Mouse (Mus musculus) kidney, postnatal 25 days (tissue): ENCODE measurements around the gene Hist1h3f.

Source experiments
- DNase-seq, 2 experiments: peaks; one replicate each; pipeline ENCODE4 v3.0.0; 2021; ENCODE audit warnings: mixed read lengths in 2 of 2

The Hist1h3f gene

DNA sequence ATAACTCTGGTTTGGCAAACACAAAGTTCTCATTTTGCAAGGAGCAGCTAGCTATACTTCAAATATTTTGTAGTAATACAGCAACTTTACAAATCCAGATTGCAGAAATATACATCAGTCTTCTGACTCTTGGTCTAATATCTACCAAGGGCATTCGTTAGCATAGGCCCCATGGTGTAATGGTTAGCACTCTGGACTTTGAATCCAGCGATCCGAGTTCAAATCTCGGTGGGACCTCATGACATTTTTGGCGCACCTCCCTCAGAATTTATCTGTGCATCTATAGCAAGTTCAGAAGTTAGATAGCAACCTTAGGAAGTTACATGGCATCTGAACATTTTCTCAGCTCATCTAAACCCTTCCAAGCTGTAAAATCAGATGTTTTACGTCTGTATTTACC is 25.0 kb upstream of the Hist1h3f start:
- DNase-seq: peak; percentile 57 to 83

DNA sequence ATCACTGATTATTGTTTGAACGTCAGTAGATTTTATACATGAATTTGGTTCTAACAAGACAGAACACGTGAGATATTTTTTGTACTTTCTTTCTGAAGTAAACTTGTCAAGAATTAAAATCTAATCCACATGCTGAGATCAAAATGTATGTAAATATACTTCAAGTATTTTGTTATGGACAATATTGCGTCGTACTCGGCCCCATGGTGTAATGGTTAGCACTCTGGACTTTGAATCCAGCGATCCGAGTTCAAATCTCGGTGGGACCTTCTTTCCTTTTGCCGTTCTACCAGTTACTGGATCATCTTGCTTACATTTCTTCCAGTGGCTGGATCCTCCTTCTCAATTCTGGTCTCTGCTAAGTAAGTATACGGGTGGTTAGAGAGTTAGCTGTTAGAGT is 24.4 kb upstream of the Hist1h3f start:
- DNase-seq: peak; percentile 74 to 81

GRCm38 (mm10) chr13:23521703-23522102 is 22.1 kb upstream of the Hist1h3f start:
- DNase-seq: peak; percentile 79 to 85

- DNase-seq: no peak
Observed at GRCm38 (mm10) chr13:23523976-23524375, 19.9 kb upstream of the Hist1h3f start.

DNA sequence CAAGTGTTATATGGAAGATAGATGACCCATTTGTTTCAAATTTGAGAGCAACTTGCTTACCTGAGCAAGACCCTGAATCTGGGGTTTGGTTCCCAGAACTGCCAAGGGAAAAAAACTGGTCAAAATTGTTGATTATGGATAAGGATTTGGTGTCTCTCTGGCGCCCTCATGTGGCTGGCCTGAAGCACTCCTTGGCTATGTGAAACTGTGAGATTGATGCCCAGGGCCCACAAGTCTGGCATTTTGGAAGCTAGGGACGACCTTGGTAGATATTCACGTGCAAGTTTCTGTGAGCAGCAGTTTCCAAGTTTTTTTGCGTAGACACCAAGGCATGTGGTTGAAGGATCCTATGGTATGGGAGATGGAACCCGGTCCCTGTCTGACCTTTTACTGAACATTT is 19.2 kb upstream of the Hist1h3f start:
- DNase-seq: peak; percentile 52 to 66

- no peak for DNase-seq
Observed at GRCm38 (mm10) chr13:23525901-23526300, 18.0 kb upstream of the Hist1h3f start.

GRCm38 (mm10) chr13:23526312-23526711 is 17.5 kb upstream of the Hist1h3f start:
- DNase-seq: peak; percentile 89 to 93

GRCm38 (mm10) chr13:23529005-23529404 is 14.8 kb upstream of the Hist1h3f start:
- no peak for DNase-seq

GRCm38 (mm10) chr13:23529480-23530165 is 14.2 kb upstream of the Hist1h3f start:
- no peak for DNase-seq

DNA sequence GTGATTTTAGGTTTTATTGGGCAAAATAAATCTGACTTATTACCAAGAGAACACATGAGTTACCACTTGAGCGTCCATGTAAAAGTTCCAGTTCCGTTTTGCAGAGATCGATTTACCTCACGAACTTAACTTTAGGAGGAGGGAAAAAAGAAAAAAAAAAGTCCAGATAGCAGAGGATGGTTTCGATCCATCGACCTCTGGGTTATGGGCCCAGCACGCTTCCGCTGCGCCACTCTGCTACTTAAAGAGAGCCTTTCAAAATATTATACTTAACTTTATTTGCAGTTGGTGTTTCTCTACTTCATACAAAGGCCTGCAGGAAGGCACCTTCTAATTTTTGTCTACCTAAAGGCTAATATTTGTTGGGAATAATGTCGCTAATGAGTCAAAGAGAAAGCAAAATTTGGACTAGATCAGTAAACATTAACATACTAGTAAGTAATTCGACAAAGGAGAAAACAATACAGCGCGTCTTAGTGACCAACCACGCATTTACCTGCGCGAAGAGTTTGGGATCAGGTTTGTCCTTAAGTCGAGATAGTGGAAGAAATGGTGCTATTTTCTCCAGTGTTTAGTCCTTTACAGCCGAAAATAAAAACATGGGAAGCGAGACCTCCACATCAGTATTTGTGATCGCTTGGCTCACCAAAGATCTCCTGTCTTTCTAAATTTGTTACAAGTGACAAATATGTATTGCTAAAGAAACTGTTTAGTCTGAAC is 13.5 kb upstream of the Hist1h3f start:
- peak; percentile 62 to 66 for DNase-seq

DNA sequence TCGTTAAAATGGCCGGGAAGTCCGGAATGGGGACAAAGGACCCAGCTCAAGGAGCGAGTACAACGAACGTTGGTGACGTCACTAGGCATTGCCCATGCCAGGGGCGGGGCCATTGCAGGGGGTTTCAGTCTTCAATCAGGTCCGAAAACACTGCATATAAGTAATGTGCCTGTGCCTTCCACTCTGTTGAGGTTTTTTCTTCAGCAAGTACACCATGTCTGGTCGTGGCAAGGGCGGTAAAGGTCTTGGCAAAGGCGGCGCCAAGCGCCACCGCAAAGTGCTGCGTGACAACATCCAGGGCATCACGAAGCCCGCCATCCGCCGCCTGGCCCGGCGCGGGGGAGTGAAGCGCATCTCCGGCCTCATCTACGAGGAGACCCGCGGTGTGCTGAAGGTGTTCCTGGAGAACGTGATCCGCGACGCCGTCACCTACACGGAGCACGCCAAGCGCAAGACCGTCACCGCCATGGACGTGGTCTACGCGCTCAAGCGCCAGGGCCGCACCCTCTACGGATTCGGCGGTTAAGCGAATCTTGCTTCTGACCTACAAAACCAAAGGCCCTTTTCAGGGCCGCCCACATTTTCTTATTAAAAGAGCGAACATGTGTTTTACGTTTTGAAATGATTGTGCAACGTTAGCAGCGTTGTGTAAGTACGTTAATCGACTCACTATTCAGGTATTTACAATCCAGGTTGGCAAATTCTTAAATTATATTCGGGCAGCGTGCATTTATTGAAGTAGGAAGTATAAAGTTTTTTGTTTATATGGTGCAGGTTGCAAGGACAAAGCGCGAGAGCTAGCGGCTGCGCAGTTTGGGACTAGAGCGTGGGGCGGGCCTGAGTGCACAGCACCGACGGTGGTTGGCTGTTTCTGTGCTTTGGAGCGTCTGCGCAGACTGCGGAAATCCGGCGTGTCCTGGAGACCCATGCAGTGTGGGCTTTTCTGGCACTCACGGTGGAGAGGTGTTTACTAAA is 12.7 kb upstream of the Hist1h3f start, which contains the start of gene Hist1h4h:
Gene Hist1h4h (plus strand): TSS at position 150 of the 975 bp plus-strand sequence.
- peak; percentile 97 to 98 for DNase-seq

GRCm38 (mm10) chr13:23532262-23533075 is 11.4 kb upstream of the Hist1h3f start:
- no peak for DNase-seq

DNA sequence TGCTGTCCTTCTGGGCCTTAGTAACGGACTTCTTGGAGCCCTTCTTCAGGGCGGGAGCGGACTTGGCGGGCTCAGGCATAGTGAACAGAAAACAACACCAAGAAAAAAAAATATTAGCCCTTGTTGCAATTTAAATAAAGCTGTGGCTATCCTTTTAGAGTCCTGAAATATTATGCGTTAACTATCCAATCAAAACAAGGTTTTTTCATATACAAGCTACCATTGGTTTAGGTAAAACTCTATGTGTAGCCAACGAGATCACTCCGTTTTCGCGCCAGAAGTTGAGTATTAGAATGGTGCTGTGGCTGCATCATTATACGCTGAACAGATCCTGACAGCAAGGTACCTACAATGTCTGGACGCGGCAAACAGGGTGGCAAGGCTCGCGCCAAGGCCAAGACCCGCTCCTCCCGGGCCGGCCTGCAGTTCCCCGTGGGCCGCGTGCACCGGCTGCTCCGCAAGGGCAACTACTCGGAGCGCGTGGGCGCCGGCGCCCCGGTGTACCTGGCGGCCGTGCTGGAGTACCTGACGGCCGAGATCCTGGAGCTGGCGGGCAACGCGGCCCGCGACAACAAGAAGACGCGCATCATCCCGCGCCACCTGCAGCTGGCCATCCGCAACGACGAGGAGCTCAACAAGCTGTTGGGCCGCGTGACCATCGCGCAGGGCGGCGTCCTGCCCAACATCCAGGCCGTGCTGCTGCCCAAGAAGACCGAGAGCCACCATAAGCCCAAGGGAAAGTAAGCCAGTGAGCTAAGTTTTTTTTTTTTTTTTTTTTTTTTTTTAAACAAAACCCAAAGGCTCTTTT is 10.1 kb upstream of the Hist1h3f start, which contains the start of gene Hist1h2af:
Gene Hist1h2af (plus strand): TSS at position 347 of the 808 bp plus-strand sequence.
- peak; percentile 69 to 84 for DNase-seq

DNA sequence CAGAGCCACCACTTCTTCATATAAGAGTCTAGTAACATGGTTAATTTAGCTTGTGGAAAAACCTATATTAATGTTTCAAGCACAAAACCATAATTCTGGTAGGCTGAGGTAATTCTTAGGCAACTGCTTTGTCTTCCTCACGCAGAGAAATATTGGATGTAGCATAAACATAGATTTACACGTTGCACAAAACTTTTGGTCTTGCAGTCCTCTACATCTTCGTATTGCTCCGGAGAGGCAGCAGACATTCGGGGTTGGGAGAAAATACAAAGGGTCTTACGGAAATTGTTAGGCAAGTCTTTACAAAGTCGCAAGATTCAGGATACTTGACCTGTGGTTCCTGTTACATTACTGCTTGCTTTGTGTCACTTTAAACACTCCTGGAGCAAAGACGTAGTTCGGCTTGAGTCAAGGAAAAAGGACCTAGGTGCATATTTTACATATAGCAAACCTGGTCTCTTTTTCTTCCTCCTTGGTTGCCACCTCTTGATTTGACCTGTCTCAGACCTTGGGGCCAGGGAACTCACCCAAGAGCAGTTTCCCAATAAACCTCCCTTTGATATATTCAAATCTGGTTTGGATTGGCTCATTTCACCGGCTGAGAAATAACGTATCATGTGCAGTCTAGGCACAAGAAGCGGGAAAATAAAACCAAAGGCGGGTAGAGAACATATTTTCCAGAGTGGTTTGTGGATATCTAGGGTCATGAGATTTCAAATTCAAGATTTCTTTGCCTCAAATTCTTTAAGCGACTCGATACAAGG is 9.3 kb upstream of the Hist1h3f start:
- peak in 1 of 2 experiments; percentile 5 for DNase-seq

DNA sequence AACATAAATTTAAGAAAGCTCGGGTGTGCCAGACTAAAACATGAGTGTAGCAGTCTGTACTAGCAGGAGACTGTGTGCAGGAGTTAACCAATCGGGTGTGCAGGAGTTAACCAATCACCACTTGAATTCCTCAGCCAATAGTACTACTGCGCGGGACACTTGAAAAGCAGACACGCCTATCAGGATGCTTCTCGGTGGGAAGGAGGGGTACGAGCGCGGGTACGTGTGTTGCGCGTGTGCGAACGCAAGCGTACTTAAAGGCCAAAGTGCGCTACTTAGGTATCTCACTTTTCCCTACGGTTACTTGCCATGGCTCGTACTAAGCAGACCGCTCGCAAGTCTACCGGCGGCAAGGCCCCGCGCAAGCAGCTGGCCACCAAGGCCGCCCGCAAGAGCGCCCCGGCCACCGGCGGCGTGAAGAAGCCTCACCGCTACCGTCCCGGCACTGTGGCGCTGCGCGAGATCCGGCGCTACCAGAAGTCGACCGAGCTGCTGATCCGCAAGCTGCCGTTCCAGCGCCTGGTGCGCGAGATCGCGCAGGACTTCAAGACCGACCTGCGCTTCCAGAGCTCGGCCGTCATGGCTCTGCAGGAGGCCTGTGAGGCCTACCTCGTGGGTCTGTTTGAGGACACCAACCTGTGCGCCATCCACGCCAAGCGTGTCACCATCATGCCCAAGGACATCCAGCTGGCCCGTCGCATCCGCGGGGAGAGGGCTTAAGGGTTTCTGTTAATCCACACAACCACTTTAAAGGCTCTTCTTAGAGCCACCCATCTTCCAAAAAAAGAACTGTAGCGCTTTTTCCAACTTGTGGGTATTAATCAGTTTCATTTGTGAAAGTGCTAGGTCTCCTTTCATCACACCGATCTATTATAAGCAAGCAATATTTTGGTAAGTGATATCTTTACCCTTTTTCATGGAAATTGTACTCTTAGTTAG is 8.4 kb upstream of the Hist1h3f start, which contains the start of gene Hist1h3g:
Gene Hist1h3g (plus strand): TSS at position 286 of the 939 bp plus-strand sequence.
- DNase-seq: peak; percentile 92

DNA sequence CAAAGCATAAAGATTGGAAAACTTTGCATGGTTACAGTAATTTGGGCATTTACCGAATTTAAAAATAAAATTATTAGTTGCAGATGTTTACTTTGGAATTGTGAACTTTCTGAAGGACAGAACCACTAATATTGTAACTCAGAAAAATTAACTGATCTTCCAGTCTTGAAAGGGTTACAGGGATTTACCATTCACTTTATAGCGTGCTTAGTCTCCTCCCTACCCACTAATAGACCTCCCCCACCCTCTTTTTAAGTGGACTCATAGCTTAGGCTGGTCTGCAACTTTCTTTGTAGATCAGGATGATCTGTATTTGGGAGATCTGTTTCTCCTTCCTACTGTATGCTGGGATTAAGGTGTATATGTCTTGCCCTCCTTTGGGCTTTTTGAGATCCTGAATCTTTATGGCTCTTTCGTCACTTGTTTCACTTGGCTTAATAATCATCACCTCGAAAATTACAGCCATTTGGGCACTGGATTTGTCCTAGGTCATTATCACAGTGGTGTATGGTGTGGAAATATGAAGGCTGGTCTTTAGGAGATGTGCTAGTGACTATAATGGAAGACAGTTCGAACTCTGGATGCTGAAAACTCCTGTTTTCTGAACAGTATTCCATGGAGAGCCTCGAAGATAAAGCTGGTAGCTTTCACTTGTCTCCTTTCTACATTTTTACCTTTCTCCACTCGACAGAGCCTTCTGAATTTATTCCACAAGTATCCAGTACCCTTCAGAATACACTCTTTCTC is 7.6 kb upstream of the Hist1h3f start:
- DNase-seq: no peak

GRCm38 (mm10) chr13:23537006-23537710 is 6.7 kb upstream of the Hist1h3f start:
- no peak for DNase-seq

- DNase-seq: no peak
Observed at GRCm38 (mm10) chr13:23538249-23538648, 5.6 kb upstream of the Hist1h3f start.
